Mouse (Mus musculus) liver, adult (tissue): Measurements from ENCODE around the gene Creb5.

Experiments
- GATA4 ChIP-seq: IDR thresholded peaks from 2 replicates; pipeline ENCODE4 v1.6.1; 2014; ENCODE audit warnings: mild to moderate bottlenecking, low read length; ENCODE audit not compliant: insufficient replicate concordance

Creb5 gene

GRCm38 (mm10) chr6:53720009-53720408, 432.9 kb downstream of the Creb5 start:
- TF ChIP-seq GATA4: no peak

- TF ChIP-seq GATA4: no peak
These were observed 434.5 kb downstream of the Creb5 start for GRCm38 (mm10) chr6:53721595-53721994.

DNA sequence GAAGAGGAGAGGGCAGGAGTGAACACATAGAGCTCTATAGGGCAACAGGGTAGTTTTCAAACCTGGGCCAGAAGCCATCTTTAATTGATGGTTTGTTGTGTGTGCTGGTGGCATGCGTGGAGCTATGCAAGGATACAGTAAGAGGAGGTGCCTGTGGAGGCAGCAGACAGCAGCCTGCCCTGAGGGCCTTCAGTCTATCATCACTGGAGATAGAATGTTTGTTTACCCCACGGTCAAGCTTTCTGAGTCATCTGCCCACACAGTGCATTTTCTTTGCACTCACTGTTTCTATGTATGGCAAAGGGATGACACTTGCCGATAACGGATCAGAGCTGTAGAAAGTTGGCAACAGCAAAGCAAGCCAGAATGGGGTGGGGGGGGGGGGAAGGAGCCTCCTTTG, 435.6 kb downstream of the Creb5 start:
- TF ChIP-seq GATA4: no peak

DNA sequence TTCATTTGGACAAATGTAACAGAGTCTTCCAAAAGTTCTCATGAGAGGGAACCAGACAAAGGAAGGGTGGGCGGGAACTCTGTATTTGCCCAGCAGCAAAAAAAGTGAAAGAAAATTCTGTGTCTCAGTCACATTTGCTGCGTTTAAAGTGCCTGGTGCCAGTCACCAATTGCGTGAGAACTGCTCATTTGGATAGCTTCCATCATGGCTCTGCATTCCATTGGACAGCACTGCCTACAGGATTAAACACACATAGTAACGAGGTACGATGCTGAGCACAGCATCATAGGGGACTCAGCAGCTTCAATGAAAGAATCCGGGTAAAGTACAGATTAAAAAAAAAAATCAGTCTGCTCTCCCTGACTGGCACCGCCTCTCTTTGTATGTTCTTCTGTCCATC, 443.4 kb downstream of the Creb5 start:
- no peak for TF ChIP-seq GATA4

GRCm38 (mm10) chr6:53730996-53731485, 444.0 kb downstream of the Creb5 start:
- TF ChIP-seq GATA4: no peak

GRCm38 (mm10) chr6:53733546-53733945, 446.5 kb downstream of the Creb5 start:
- TF ChIP-seq GATA4: no peak

GRCm38 (mm10) chr6:53733999-53734398, 446.9 kb downstream of the Creb5 start:
- no peak for TF ChIP-seq GATA4

DNA sequence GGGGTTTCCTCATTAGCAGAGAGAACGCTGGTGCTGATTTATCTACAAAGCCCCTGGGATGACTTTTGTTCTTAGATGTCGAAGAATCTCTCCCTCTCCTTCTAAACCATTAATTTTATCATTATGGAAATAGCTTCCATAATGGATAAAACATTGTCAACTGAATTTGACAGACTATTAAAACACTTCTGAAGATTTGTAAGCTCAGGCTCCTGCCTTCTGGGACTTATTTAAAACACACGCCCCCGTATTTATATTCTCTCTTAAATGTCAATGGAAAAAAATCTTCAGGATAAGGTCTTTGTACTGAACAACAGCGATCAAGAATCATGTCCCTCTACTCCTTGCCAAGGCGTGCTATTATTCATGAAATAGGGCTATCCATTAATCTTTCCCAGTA, 448.6 kb downstream of the Creb5 start:
- TF ChIP-seq GATA4: no peak

DNA sequence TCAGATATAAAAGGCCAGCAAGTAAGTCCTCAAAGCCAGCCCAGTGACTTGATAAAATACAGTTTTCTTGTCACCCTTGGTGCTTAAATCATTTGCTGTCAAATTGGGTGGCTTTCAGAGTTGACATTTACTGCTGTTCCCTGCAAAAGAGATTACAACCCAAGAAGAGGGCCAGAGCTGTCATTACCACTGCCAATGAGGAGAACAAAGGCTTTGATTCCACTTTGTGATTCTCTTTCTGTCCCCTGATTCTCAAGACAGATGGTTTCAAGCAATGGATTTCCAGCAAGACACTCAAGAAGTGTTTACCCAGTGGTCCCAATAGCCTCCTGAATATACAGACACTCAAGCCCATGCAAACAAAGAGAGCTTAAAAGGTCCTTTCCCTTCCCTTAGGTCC, 451.1 kb downstream of the Creb5 start:
- TF ChIP-seq GATA4: no peak

DNA sequence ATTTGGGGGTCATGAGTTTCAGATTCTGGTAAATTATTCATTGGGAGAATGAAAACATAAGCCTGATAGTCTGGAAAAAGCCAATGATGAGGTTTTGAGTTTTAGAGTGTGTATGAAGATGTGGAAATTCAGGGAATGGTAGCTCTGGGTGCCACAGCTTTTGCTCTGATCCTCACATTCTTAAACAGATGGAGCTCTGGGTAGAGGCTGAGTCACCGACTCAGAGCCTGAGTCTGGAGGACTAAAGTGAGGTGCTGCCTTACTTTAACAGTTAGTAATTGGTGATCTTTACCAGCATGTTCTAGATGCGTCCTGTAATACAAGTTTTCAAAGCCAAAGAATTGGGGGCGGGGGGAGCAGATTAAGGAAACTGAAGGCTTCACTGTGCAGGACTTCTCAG, 454.2 kb downstream of the Creb5 start:
- TF ChIP-seq GATA4: no peak
